Mouse (Mus musculus): ENCODE measurements at regions not wholly inside any gene's neighbourhood (a gene's known extent, or its start where the extent isn't known, plus 50 kb on each side); places are given as distances from the start of the nearest gene placed in this dataset.

DNA sequence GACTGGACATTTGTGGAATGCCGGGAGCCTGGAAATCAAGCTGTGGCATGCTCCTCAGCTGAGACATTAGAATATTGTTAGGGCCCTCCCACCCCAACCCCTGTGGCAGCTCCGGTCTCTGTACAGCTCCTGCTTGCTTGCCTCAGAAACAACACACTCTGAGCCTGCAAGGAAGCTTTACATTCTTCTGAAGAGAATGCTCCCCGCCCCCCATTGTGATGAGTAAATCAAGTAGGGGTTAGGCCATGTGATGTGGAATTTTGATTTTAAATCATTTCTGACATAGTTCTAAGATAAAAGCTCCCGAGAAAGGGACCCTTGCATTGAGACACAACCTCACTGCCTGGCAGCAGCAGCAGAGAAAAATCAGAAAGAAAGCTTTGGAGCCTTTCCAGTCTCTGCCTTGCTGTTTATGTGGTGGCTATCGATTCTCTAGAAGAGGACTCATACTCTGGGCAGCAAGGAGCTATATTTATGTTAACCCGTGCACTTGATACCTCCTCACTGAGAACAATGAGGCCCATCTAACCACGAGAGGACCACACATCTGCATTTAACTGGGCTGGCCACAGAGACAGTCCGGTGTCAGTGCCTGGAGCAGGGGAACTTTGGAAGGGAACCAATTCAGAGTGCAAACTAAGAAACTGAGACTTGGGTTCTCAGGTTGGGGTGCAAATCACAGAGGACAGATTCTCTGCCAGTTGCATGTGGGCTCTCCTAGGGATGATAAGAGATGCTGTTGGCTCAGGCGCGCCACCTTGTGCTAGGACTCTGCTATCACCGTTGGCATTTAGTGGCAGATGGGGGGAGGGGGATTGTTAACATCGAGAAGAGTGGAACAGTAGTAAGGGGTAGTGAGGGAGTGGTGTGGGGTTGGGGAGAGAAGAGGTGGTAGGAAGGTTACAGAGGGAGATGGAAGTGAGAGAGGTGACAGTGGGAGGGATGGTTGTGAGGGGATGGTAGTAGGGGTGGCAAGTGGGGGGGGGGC is 218.7 kb upstream of the Camk1g start:
- Histone ChIP-seq H3K4me3 (no peak overlapping the region), H3K4me1 (peaks cover 37% of the 10 kb centered on the region), H3K9me3 (no peaks in the 10 kb centered on the region), H3K4me2 (no peak overlapping the region; the same call in 1 of the 2 replicates), H3K9ac (no peak overlapping the region; the same call in 1 of the 2 replicates), H3K27me3 (replicated peaks) (no peaks in the 10 kb centered on the region), H3K36me3 (no peaks in the 10 kb centered on the region), H3K27ac (replicated peaks) (no peak overlapping the region)
- no peak; the same call in 1 of the 2 replicates for ATAC-seq (ENCODE audit: extremely low read depth, insufficient number of reproducible peaks, low FRiP score, low TSS enrichment)
- WGBS: 22% methylated on average over 12 of the region's 12 CpGs

- 0 out of 2 replicates have a peak overlapping the region, but pooled peaks have one; percentile 0 for H3K27ac ChIP-seq (replicated peaks)
- H3K36me3 ChIP-seq: no peaks in the 10 kb centered on the region
- no peaks in the 10 kb centered on the region for H3K9me3 ChIP-seq
- H3K27me3 ChIP-seq (replicated peaks): no peaks in the 10 kb centered on the region
- H3K9ac ChIP-seq: no peak overlapping the region
- peaks cover 37% of the 10 kb centered on the region for H3K4me1 ChIP-seq
- no peak overlapping the region for H3K4me3 ChIP-seq
- ATAC-seq (ENCODE audit: extremely low read depth, insufficient number of reproducible peaks, low FRiP score, low TSS enrichment): no peak
- 67% methylated on average over 2 of the region's 2 CpGs for WGBS
- H3K4me2 ChIP-seq: no peak overlapping the region
Observed at GRCm38 (mm10) chr1:193587317-193587716, 217.2 kb upstream of the Camk1g start.

DNA sequence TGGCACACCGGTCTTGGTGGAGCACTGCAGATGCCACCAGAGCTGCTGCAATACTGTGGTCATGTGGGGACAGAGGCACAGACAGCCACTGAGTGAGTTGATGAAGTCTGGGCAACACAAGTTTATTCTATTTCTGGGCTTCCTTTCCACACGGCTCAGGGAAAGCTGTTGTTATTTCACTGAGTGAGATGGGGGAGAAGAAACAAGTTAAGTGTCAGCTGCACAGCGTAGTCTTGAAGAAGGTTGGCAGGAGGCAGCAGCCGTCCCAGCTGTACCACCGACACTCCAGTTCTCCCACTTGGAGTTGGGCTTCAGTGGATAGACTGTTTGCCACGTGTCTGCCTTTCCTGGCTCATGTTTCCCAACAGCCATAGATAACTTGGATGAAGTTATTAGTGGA is 216.8 kb upstream of the Camk1g start:
- no peak overlapping the region for H3K9ac ChIP-seq
- no peaks in the 10 kb centered on the region for H3K36me3 ChIP-seq
- no peak overlapping the region for H3K4me3 ChIP-seq
- H3K4me1 ChIP-seq: peaks cover 37% of the 10 kb centered on the region
- H3K27me3 ChIP-seq (replicated peaks): no peaks in the 10 kb centered on the region
- 20% methylated on average over 6 of the region's 6 CpGs for WGBS
- H3K27ac ChIP-seq (replicated peaks): no peak overlapping the region
- H3K9me3 ChIP-seq: no peaks in the 10 kb centered on the region
- no peak overlapping the region for H3K4me2 ChIP-seq
- no peak for ATAC-seq (ENCODE audit: extremely low read depth, insufficient number of reproducible peaks, low FRiP score, low TSS enrichment)

DNA sequence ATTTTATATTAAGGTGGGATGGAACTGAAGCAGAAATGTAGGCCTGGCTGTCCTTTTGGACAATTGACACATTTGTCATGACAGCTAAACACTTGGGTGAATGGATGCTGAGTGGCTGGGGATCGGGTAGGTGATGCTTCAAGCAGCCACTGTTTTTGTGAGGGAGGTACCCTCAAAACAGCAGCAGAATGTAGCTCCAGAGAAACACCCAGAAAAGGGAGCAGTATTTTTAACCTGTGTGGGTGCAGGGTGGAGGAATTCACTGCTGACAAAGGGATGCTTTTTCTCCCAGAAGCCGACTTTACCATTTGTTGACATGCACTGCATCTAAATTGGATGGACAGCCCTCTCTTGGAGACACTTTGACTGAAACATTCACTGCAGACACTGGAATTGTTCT is 213.7 kb upstream of the Camk1g start:
- no peak for ATAC-seq (ENCODE audit: extremely low read depth, insufficient number of reproducible peaks, low FRiP score, low TSS enrichment)
- no peak overlapping the region for H3K27ac ChIP-seq (replicated peaks)
- H3K9me3 ChIP-seq: no peaks in the 10 kb centered on the region
- no peak overlapping the region for H3K4me2 ChIP-seq
- 72% methylated on average over 2 of the region's 2 CpGs for WGBS
- H3K9ac ChIP-seq: no peak overlapping the region
- peaks cover 50% of the 10 kb centered on the region for H3K4me1 ChIP-seq
- no peak overlapping the region for H3K4me3 ChIP-seq
- no peaks in the 10 kb centered on the region for H3K36me3 ChIP-seq
- H3K27me3 ChIP-seq (replicated peaks): no peaks in the 10 kb centered on the region

DNA sequence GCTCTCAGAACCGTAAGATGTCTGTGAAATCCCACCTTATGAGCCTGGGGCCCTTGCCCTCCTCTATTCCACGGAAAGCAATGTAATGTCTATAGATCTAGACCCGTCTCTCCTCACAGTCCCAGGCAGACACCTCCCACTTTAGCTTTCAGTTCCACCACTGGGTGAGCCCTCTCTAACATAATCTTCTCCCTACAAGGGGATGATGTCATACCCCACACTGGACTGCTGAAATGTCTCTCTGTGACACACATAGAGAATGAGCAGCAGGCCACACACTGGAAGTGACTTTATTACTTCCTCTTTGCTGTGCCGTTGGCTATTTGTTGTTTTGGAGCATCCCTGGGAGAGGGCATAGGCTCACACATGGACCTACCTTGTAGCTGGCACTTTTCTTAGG is 210.3 kb upstream of the Camk1g start:
- Histone ChIP-seq H3K9ac (no peak overlapping the region), H3K9me3 (no peaks in the 10 kb centered on the region), H3K4me1 (peaks cover 34% of the 10 kb centered on the region), H3K4me2 (no peak overlapping the region), H3K36me3 (no peaks in the 10 kb centered on the region), H3K27ac (replicated peaks) (no peak overlapping the region), H3K4me3 (no peak overlapping the region), H3K27me3 (replicated peaks) (no peaks in the 10 kb centered on the region)
- WGBS: 30% methylated on average over 4 of the region's 4 CpGs
- 0 out of 2 replicates have a peak, but pooled peaks have one; percentile 58 for ATAC-seq (ENCODE audit: extremely low read depth, insufficient number of reproducible peaks, low FRiP score, low TSS enrichment)

GRCm38 (mm10) chr1:193579671-193580070 is 209.6 kb upstream of the Camk1g start:
- Histone ChIP-seq H3K4me3 (no peak overlapping the region), H3K9ac (no peak overlapping the region), H3K27me3 (replicated peaks) (peaks cover 2% of the 10 kb centered on the region; the same call in 1 of the 2 replicates), H3K4me2 (no peak overlapping the region), H3K9me3 (no peaks in the 10 kb centered on the region), H3K27ac (replicated peaks) (no peak overlapping the region), H3K36me3 (no peaks in the 10 kb centered on the region), H3K4me1 (peaks cover 34% of the 10 kb centered on the region)
- no peak for ATAC-seq (ENCODE audit: extremely low read depth, insufficient number of reproducible peaks, low FRiP score, low TSS enrichment)
- WGBS: 62% methylated on average over 3 of the region's 3 CpGs

DNA sequence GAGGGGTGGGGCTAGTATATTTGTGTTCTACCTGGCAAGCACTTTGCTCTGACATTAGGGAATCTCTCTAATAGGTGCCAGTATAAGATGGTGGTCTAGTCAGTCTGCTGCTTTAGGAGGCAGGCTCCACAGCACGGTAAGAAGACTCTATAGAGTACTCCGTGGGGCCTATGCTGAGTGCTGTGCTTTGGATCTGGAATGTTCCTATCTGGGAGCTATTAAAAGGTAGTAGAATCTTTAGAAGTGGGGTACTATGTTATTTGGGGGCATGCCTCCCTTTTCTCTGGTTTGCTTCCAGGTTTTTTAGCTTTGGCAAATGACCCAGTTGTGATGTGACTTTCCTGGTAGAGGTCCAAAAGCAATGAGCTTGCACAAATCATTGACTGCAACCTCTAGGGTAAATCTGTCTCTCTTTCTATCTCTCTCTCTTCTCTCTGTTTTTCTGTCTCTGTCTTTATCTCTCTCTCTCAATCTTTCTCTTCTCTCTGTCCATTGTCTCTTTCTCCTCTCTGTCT is 208.6 kb upstream of the Camk1g start:
- Histone ChIP-seq H3K4me3 (no peak overlapping the region), H3K4me1 (peaks cover 34% of the 10 kb centered on the region), H3K27ac (replicated peaks) (no peak overlapping the region), H3K4me2 (no peak overlapping the region), H3K27me3 (replicated peaks) (peaks cover 4% of the 10 kb centered on the region; the same call in 1 of the 2 replicates), H3K9me3 (no peaks in the 10 kb centered on the region), H3K9ac (no peak overlapping the region), H3K36me3 (no peaks in the 10 kb centered on the region)
- no peak for ATAC-seq (ENCODE audit: extremely low read depth, insufficient number of reproducible peaks, low FRiP score, low TSS enrichment)
- 69% methylated on average over 2 of the region's 2 CpGs for whole genome bisulfite sequencing

DNA sequence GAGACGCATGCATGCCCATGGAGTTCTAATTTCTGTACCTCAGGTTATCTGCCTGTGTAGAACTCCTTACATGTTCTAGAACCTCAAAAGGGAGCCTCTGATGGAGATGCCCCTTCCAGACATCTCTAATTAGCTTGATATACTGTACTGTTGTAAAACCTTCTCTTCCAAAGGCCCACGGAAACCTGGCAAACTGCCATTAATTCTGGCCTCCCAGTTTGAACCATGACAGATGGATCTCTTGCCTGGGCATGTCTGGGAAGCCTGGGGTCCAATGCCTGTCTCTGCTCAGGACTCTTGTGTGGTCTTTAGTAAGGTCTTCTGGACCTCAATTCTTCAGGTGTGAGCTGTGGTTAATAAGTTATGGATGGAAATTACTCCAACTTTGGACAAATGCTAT is 207.7 kb upstream of the Camk1g start:
- H3K27ac ChIP-seq (replicated peaks): no peak overlapping the region
- H3K4me2 ChIP-seq: no peak overlapping the region
- 61% methylated on average over 2 of the region's 2 CpGs for WGBS
- H3K9me3 ChIP-seq: no peaks in the 10 kb centered on the region
- ATAC-seq (ENCODE audit: extremely low read depth, insufficient number of reproducible peaks, low FRiP score, low TSS enrichment): no peak
- no peak overlapping the region for H3K9ac ChIP-seq
- H3K4me3 ChIP-seq: no peak overlapping the region
- no peaks in the 10 kb centered on the region for H3K36me3 ChIP-seq
- peaks cover 4% of the 10 kb centered on the region; the same call in 1 of the 2 replicates for H3K27me3 ChIP-seq (replicated peaks)
- peaks cover 34% of the 10 kb centered on the region for H3K4me1 ChIP-seq

DNA sequence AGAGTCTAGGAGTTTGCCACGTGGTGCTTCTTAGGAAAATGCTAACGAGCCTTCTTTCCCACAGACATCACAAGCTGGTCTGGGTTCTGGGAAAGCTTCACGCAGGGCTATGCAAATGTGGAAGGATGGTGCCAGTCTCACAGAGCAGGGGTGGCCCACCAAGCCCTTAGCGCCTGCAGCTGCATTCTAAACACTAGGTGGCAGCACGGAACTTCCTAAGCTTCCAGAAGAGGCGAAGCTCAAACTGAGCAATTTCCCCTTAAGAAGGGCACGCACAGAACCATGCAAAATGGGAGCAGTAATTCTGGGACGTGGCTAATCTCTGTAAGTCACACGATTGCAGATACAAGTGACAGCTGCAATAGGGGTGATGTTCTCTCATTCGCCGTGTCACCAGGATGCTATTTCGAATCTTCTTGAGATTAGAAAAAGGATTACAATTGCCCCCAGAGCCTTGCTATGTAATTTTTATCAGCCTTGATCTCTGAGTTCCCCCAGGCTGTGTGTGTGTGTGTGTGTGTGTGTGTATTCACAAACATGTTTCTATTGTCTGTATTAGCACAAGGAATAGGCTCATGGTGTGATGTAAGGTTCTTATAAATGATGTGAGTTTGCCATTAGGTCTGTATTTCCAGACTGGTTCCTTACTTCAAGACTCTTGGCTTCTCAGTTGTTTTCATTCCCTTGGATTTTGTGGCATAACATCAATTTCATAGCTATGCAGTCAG is 206.1 kb upstream of the Camk1g start:
- 4% methylated on average over 12 of the region's 12 CpGs for WGBS
- peaks cover 31% of the 10 kb centered on the region for H3K4me1 ChIP-seq
- 0 out of 2 replicates have a peak overlapping the region, but pooled peaks have one; percentile 24 for H3K4me2 ChIP-seq
- H3K9me3 ChIP-seq: no peaks in the 10 kb centered on the region
- H3K27ac ChIP-seq (replicated peaks): no peak overlapping the region
- peak; percentile 37; the same call in 1 of the 2 replicates for ATAC-seq (ENCODE audit: extremely low read depth, insufficient number of reproducible peaks, low FRiP score, low TSS enrichment)
- no peaks in the 10 kb centered on the region for H3K36me3 ChIP-seq
- H3K9ac ChIP-seq: no peak overlapping the region
- peaks cover 4% of the 10 kb centered on the region; the same call in 1 of the 2 replicates for H3K27me3 ChIP-seq (replicated peaks)
- H3K4me3 ChIP-seq: no peak overlapping the region

- no peak for ATAC-seq (ENCODE audit: extremely low read depth, insufficient number of reproducible peaks, low FRiP score, low TSS enrichment)
- WGBS: 59% methylated on average over 2 of the region's 2 CpGs
- H3K9ac ChIP-seq: no peak overlapping the region
- H3K4me3 ChIP-seq: no peak overlapping the region
- H3K4me2 ChIP-seq: no peak overlapping the region
- no peaks in the 10 kb centered on the region for H3K36me3 ChIP-seq
- H3K27ac ChIP-seq (replicated peaks): no peak overlapping the region
- peaks cover 4% of the 10 kb centered on the region; the same call in 1 of the 2 replicates for H3K27me3 ChIP-seq (replicated peaks)
- H3K9me3 ChIP-seq: no peaks in the 10 kb centered on the region
- H3K4me1 ChIP-seq: 0 out of 2 replicates have a peak, but pooled peaks cover 5% of the 10 kb centered on the region
Observed at GRCm38 (mm10) chr1:193572827-193573226, 202.7 kb upstream of the Camk1g start.

DNA sequence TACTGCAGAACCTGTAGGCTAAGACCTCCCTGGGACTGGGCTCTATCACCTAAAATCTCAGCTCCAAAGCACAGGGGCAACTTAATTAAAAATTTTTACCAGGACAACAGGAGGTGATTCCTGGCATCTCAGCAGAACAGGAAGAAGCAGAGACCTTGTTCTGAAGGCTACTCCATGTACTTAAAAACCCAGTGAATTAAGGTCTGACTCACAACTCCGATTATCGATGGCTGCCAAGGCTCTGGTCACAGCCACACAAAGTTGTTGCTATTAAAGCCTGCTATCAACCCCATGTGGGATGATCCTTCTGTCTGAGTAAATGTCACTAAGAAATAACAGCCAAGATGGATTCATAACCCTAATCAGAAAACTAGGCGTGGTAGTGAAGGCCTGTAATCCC is 202.3 kb upstream of the Camk1g start:
- no peaks in the 10 kb centered on the region for H3K36me3 ChIP-seq
- no peak overlapping the region for H3K27ac ChIP-seq (replicated peaks)
- peaks cover 4% of the 10 kb centered on the region; the same call in 1 of the 2 replicates for H3K27me3 ChIP-seq (replicated peaks)
- no peak overlapping the region for H3K9ac ChIP-seq
- no peak overlapping the region for H3K4me2 ChIP-seq
- H3K4me1 ChIP-seq: 0 out of 2 replicates have a peak, but pooled peaks cover 4% of the 10 kb centered on the region
- no peak overlapping the region for H3K4me3 ChIP-seq
- no peaks in the 10 kb centered on the region for H3K9me3 ChIP-seq
- WGBS: 85% methylated on average over 3 of the region's 3 CpGs
- ATAC-seq (ENCODE audit: extremely low read depth, insufficient number of reproducible peaks, low FRiP score, low TSS enrichment): no peak

Measured in heart, embryonic 13.5 days (tissue).